Mouse (Mus musculus) liver, adult 2 months (tissue): ENCODE measurements at regions not wholly inside any gene's neighbourhood (a gene's known extent, or its start where the extent isn't known, plus 50 kb on each side); places are given as distances from the start of the nearest gene placed in this dataset.

ENCODE experiments used
- DNase-seq: peaks from one replicate; pipeline ENCODE4 v3.0.0-alpha.2; 2011; ENCODE audit warnings: low read depth, low spot score; ENCODE audit errors: extremely low read depth
- H3K27ac ChIP-seq: fragments of 200-500 bp; replicated peaks from 2 replicates; pipeline ENCODE4 v1.5.1; 2012; ENCODE audit warnings: low read depth, mild to moderate bottlenecking, control low read depth, inconsistent platforms, low read length; ENCODE audit not compliant: insufficient read depth
- H3K27me3 ChIP-seq: fragments of 200-500 bp; 2 replicates; pipeline ENCODE4 v1.6.1; 2012; ENCODE audit warnings: mild to moderate bottlenecking, moderate library complexity, low read length, inconsistent platforms; ENCODE audit not compliant: control insufficient read depth, insufficient read depth
- H3K36me3 ChIP-seq: fragments of 200-500 bp; 2 replicates; pipeline ENCODE4 v1.6.1; 2012; ENCODE audit warnings: low read length, inconsistent platforms; ENCODE audit not compliant: control insufficient read depth, insufficient read depth
- H3K4me1 ChIP-seq: fragments of 200-500 bp; 2 replicates; pipeline ENCODE4 v1.6.1; 2011; ENCODE audit warnings: low read length; ENCODE audit not compliant: control insufficient read depth, insufficient read depth
- H3K4me3 ChIP-seq: fragments of 200-500 bp; 2 replicates; pipeline ENCODE4 v1.5.1; 2011; ENCODE audit warnings: low read depth, mild to moderate bottlenecking, control low read depth, low read length, moderate library complexity; ENCODE audit not compliant: insufficient read depth
- H3K79me2 ChIP-seq: fragments of 200-500 bp; 2 replicates; pipeline ENCODE4 v1.6.1; 2012; ENCODE audit warnings: inconsistent platforms, mild to moderate bottlenecking, low read length, moderate library complexity; ENCODE audit not compliant: control insufficient read depth, insufficient read depth
- H3K9ac ChIP-seq: fragments of 200-500 bp; 2 replicates; pipeline ENCODE4 v1.6.1; 2012; ENCODE audit warnings: low read depth, mild to moderate bottlenecking, control low read depth, inconsistent platforms, low read length
- CTCF ChIP-seq: fragments of 200-500 bp; IDR thresholded peaks from 2 replicates; pipeline ENCODE4 v1.5.1; 2011; ENCODE audit warnings: low read depth, low read length, control low read depth
- POLR2A ChIP-seq: fragments of 200-500 bp; IDR thresholded peaks from 2 replicates; pipeline ENCODE4 v1.6.1; 2011; ENCODE audit warnings: low read length, control low read depth; ENCODE audit not compliant: insufficient read depth; ENCODE audit errors: extremely low read depth
- WGBS: fragments of 180-500 bp; shearing (Covaris S2); methylation state at CpG from one replicate; pipeline ENCODE4 v1.1.7; 2018; 5-methylcytosine and 5-hydroxymethylcytosine counted together

DNA sequence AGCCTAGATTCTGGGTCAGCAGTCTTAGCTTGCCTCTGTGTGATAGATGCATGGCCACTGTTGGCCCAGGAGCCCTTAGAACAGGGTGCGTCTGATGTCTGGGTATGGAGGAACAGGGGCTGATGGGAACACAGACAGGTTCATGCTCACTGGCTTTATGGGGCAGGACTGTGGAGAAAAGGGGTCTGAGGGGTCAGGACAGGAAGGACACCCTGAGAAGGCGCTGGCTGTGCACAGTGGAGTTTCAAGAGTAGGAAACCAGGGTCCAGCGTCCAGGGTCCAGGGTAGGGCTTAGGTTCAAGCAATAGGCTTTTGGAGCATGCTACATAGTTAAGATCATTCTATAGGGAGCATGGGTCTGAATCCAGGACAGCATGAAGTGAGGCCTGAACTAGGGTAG lies 54.6 kb upstream of the Odc1 start:
- Histone ChIP-seq H3K9ac (no peak overlapping the region), H3K36me3 (no peaks in the 10 kb centered on the region), H3K27ac (no peak overlapping the region), H3K27me3 (no peaks in the 10 kb centered on the region), H3K4me1 (no peaks in the 10 kb centered on the region), H3K79me2 (no peaks in the 10 kb centered on the region), H3K4me3 (no peak overlapping the region)
- DNase-seq: no peak
- TF ChIP-seq POLR2A (no peak), CTCF (no peak)
- 93% methylated on average over 3 of the region's 3 CpGs for WGBS

DNA sequence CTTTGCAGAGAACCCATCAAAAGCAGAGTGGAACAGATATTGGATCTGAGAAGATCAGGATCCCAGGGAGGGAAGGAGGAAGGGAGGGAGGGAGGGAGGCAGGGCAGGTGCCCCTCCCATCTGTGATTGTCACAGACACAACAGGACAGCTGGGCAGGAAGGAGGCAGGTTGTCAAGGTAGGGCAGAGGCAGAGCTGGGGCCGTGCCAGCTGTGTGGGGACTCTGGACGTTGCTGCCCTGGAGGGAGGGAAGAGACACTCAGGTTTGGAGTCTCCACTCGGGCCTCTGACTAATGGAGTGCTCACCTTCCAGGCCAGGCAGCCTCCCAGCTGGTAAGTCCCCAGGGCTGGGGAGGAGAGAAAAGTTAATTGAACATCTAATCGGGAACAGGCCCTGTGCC lies 52.0 kb upstream of the Odc1 start:
- H3K4me3 ChIP-seq: no peak overlapping the region
- H3K4me1 ChIP-seq: peaks cover 5% of the 10 kb centered on the region
- WGBS: 34% methylated on average over 4 of the region's 4 CpGs
- no peak overlapping the region for H3K27ac ChIP-seq
- no peaks in the 10 kb centered on the region for H3K79me2 ChIP-seq
- no peak for DNase-seq
- no peak for TF ChIP-seq CTCF
- no peak for TF ChIP-seq POLR2A
- no peaks in the 10 kb centered on the region for H3K36me3 ChIP-seq
- no peaks in the 10 kb centered on the region for H3K27me3 ChIP-seq
- no peak overlapping the region for H3K9ac ChIP-seq

DNA sequence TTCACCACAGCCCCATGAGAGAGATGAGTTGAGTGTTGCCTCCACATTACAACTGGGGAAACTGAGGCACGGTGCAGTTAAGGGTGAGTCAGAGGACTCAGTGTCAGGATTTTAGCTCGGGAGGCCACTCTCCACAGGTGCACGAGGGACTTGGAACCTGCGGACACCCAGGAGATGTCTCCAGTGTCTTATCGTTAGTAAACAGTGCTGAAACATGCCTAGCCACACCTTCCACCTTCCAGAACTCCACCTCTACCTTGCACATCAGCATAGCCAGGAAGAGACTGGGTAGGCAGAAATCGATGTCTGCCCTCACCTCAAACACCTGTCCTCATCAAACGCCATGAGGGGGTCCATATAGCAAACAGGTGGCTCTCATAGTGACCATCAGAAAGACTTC lies 51.5 kb upstream of the Odc1 start:
- no peak overlapping the region for H3K9ac ChIP-seq

DNA sequence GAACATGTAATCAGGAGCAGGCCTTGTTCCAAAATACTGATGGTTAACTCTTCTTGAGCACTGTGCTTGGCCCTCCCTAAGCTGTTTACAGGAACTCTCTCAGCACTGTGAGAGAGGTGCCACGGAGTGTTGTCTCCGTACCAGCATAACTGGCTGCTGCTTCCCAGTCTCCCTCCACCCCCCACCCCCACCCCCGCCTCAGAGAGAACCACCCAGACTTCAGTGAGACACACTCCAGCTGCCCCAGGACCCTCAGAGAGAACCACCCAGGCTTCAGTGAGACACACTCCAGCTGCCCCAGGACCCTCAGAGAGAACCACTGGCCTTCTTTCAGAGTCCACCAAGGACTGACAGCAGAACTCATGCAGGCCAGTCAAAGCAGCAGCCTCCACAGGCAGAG lies 50.8 kb upstream of the Odc1 start:
- no peak overlapping the region for H3K4me3 ChIP-seq
- no peaks in the 10 kb centered on the region for H3K27me3 ChIP-seq
- DNase-seq: no peak
- H3K27ac ChIP-seq: no peak overlapping the region
- H3K4me1 ChIP-seq: peaks cover 5% of the 10 kb centered on the region
- H3K9ac ChIP-seq: no peak overlapping the region
- 84% methylated on average over 3 of the region's 3 CpGs for WGBS
- no peaks in the 10 kb centered on the region for H3K79me2 ChIP-seq
- TF ChIP-seq POLR2A (no peak), CTCF (no peak)
- no peaks in the 10 kb centered on the region for H3K36me3 ChIP-seq

More for the DNA sequence above, 51.5 kb upstream of the Odc1 start:
- no peak overlapping the region for H3K27ac ChIP-seq
- no peaks in the 10 kb centered on the region for H3K79me2 ChIP-seq
- no peaks in the 10 kb centered on the region for H3K27me3 ChIP-seq
- H3K4me3 ChIP-seq: no peak overlapping the region
- no peaks in the 10 kb centered on the region for H3K36me3 ChIP-seq
- no peak for DNase-seq
- TF ChIP-seq CTCF (no peak), POLR2A (no peak)
- H3K4me1 ChIP-seq: peaks cover 5% of the 10 kb centered on the region
- WGBS: 89% methylated on average over 7 of the region's 7 CpGs
